Mouse (Mus musculus) yolk sac, embryonic 10.5 days (tissue): ENCODE measurements at regions not wholly inside any gene's neighbourhood (a gene's known extent, or its start where the extent isn't known, plus 50 kb on each side); places are given as distances from the start of the nearest gene placed in this dataset.

Source experiments
- DNase-seq: peaks from one replicate; pipeline ENCODE4 v3.0.0-alpha.2; 2017; ENCODE audit warnings: low spot score

- DNase-seq = no peak
Observed at GRCm38 (mm10) chr16:9353811-9354210, 523.9 kb downstream of the 1810013L24Rik start.

DNA sequence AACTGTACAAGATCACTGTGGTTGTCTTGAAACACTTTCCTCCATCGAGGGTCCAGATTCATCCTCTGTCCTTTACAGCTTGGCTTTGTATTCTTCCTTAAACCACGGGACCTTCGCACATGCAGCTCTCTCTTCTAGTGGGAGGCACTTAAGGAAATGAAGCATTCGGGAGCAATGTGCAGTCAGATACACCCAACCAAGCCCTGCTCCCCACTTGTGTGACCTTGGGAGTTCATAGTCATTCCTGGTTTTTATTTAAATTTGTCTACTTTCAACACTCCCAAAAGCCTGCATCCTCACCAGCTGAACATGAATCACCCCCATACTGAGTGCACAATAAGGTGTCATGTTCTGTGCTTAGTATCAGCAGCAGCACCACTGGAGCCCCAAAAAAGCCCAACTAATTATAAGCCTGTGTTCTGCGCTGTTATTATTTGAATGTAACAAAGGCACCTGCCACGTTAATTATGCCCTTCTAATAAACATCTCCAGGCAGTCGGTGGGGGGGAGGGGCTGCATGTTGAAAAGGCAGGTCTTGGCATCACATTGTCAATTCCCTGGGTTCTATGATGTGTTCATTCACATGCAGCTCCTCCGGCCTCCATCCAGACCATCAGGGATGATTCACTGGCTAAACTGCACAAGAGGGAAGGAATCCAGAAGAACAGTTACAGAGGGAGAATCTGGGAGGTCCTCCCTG lies 524.6 kb downstream of the 1810013L24Rik start:
- DNase-seq = no peak

- DNase-seq = no peak
Observed at GRCm38 (mm10) chr16:9358651-9359050, 528.8 kb downstream of the 1810013L24Rik start.

GRCm38 (mm10) chr16:9359399-9360135 lies 529.7 kb downstream of the 1810013L24Rik start:
- DNase-seq = no peak

- no peak for DNase-seq
Observed at GRCm38 (mm10) chr16:9360741-9361255, 530.9 kb downstream of the 1810013L24Rik start.

- DNase-seq = no peak
Observed at GRCm38 (mm10) chr16:9362116-9362515, 532.2 kb downstream of the 1810013L24Rik start.

GRCm38 (mm10) chr16:9364105-9364504 lies 534.2 kb downstream of the 1810013L24Rik start:
- no peak for DNase-seq

GRCm38 (mm10) chr16:9390986-9391385 lies 561.1 kb downstream of the 1810013L24Rik start:
- DNase-seq = no peak

DNA sequence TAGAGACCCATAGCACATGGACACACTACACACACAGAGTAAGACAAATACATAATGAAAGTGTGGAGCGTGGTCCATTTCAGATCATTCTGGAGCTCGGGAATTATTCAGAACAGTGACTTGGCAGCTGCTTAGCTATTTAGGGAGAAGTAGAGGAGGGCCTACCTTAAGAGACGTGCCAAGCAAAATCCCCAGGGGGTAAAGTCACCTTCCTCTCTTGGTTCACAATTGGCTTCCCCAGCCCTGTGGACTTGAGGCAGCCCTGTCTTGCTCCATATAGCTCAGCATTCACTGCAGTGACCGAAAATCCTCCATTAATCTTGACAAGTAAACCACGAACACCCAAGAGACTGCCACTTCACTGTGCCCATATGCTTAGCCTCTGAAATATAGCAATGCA lies 574.8 kb downstream of the 1810013L24Rik start:
- no peak for DNase-seq

DNA sequence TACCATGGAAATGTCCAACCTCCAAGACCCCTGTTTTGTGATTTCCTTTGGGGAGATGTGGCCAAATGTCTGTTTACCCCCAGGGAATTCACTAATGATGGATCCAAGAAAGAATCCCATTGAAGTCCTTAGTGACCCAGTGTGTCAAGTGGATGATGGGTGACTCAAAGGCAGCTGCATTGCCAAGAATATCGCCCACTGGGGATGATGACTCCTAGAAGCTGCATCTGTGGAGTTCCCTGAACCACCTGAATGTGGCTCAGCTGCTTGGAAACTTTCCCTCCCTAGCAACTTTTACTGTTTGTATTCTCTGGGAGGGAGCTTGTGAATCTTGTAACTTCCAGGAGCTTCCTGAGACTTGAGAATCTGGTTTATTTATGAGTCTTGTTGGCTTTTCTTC lies 578.3 kb downstream of the 1810013L24Rik start:
- no peak for DNase-seq

- DNase-seq = no peak
Observed at GRCm38 (mm10) chr16:9430509-9430908, 564.9 kb downstream of the Grin2a start.

- no peak for DNase-seq
Observed at GRCm38 (mm10) chr16:9439300-9439856, 556.0 kb downstream of the Grin2a start.

DNA sequence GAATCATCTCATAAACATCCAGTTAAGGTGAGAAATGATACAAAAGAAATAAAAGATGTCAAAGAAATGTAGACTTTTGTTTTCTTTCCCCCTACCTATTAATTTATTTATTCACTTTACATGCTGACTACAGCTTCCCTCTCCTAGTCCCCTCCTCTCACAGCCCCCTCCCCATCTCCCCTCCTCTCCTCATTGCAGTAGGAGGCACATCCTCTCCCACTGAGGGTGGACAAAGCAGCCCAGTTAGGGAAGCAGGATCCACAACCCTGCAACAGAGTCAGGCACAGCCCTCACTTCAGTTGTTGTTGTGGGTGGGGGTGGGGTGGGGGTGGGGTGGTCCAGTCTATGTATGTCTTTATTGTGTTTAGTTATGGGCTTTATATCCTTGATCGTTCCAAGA lies 555.5 kb downstream of the Grin2a start:
- DNase-seq = no peak

DNA sequence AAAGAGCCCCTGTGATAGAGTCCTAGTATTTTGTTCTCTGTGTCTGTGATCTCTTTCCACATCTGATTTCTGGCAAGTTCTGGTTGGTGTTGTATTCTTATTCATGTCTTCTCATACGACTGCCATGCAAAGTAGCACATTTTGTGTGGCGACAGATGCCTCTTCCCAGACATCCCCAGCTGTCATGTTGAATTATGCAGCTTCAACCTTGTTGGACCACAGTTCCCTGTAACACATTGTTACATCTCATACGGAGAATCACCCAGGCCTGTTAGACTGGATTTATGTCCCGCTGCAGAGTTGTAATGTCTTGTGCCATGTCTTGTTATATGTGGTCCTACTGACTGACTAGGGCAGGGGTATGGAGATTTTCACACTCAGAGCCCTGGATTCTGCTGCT lies 543.3 kb downstream of the Grin2a start:
- DNase-seq = no peak

DNA sequence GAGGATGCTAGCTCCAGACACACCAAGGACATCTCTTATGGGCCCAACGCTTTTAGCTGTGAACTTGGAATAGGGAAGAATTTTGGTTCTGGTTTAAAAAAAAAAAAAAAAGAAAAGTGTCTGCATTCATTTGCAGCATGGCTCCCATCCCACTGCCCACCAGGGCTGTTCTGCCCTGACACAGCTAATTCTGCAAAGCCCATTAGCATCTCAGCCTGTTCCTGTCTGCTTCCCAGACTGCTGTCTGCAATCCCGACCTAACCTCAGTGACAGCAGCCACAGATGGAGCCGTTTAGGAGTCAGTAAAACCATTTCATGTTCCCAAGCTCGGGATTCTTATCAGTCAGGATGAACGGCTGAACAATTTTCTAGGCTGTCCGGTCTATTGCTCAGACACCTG lies 537.8 kb downstream of the Grin2a start:
- DNase-seq = no peak

DNA sequence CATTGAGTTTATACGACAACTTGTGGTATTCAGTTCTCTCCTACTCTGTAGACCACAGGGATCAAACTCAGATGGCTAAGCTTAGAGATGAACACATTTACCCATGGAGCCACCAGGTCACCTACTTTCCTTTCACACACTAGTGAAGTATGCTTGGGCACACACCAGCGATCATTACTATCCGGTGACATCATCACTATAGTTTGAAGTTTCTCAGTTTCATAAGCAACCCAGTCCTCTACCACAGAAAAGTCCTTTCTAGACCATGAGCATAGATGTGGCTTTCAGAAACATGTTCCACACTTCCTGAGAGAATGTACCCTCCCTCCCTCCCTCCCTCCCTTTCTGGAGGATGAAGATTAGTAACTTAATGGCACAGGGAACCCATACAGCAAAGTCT lies 532.9 kb downstream of the Grin2a start:
- DNase-seq = no peak

- DNase-seq = no peak
Observed at GRCm38 (mm10) chr16:9469394-9469793, 526.0 kb downstream of the Grin2a start.

- DNase-seq = no peak
Observed at GRCm38 (mm10) chr16:9485291-9485690, 510.1 kb downstream of the Grin2a start.

DNA sequence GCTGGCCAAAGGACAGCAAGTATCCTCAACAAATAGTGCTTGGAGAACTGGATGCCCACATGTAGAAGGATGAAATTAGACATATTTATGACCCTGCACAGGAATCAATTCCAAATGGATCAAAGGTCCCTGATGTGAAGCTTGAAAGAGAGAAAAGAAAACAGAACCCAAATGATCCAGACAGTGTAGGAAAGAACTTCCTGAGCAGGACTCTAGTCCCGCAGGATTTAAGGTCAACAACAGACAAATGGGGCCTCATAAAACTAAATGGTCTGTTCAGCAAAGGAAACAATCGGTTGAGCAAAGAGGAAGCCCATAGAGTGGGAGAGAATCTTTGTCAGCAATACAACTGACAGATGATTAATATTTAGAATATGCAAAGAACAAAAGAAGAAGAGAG lies 497.1 kb downstream of the Grin2a start:
- no peak for DNase-seq

- DNase-seq = no peak
Observed at GRCm38 (mm10) chr16:9501713-9502112, 493.6 kb downstream of the Grin2a start.

DNA sequence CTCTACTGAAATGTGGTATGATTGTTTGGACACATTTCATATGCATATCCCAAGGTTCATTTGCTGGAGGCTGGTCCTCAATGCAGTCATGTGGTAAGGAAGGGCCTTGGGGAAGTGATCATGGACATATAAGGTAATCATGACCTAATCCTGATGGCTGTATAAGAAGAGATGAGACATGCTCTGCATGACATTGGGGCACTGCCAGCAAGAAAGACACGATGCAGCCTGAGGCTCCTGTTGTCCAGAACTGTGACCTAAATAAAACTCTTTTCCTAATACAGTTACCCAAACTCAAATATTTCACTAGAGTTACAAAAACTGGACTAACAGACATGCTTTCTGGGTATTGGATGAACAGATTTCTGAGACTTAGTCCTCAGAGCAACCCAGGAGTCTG lies 485.7 kb downstream of the Grin2a start:
- DNase-seq = no peak

DNA sequence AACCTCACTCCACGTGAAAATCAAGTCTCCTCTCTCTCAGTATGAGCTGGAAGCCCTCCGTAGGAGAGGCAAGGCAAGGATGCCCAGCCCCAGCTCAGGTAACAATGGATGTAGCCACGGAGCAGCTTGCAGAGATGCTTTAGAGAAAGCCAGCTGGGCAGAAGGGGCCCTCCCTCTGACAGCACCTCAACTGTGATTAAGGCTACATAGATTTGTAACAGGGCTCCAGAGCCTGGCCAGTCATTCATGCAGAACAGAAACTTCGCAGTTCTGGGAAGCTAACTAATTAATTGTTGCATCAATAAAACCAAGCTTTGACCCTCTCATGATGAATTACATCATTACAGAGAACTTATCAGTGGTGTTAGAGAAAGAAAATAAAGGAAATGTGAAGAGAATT lies 480.8 kb downstream of the Grin2a start:
- DNase-seq = no peak
